Mouse (Mus musculus) midbrain, embryonic 11.5 days (tissue): Measurements from ENCODE around the gene Wnk2. TPM values are rescaled to one million over a fixed set of nuclear protein-coding genes. Genes with fewer than 3 reads are reported as not detected.

Experiments
- ATAC-seq: fragments of 200-750 bp; cut with Nextera tagmentation; 2 replicates; pipeline ENCODE4 v1.8.0; 2017; ENCODE audit warnings: moderate TSS enrichment, moderate library complexity; ENCODE audit not compliant: low FRiP score
- DNase-seq: peaks from one replicate; pipeline ENCODE4 v3.0.0; 2015; ENCODE audit warnings: low spot score; ENCODE audit errors: missing footprints
- H3K27ac ChIP-seq: fragments of 300-500 bp; sonication (generic); 2 replicates; pipeline ENCODE4 v1.5.1; 2014; ENCODE audit warnings: low read depth, low read length
- H3K27me3 ChIP-seq: fragments of 300-500 bp; sonication (generic); 2 replicates; pipeline ENCODE4 v1.6.1; 2014; ENCODE audit warnings: mild to moderate bottlenecking, low read length, moderate library complexity, mixed read lengths; ENCODE audit not compliant: control insufficient read depth, insufficient read depth
- H3K36me3 ChIP-seq: fragments of 300-500 bp; sonication (generic); 2 replicates; pipeline ENCODE4 v1.6.1; 2014; ENCODE audit warnings: mild to moderate bottlenecking, low read length, moderate library complexity, mixed read lengths; ENCODE audit not compliant: control insufficient read depth, insufficient read depth
- H3K4me1 ChIP-seq: fragments of 300-500 bp; sonication (generic); 2 replicates; pipeline ENCODE4 v1.6.1; 2014; ENCODE audit warnings: low read length; ENCODE audit not compliant: control insufficient read depth, insufficient read depth
- H3K4me2 ChIP-seq: fragments of 300-500 bp; sonication (generic); 2 replicates; pipeline ENCODE4 v1.6.1; 2014; ENCODE audit warnings: mild to moderate bottlenecking, moderate library complexity
- H3K4me3 ChIP-seq: fragments of 300-500 bp; sonication (generic); 2 replicates; pipeline ENCODE4 v1.5.1; 2014; ENCODE audit warnings: low read depth, low read length
- H3K9ac ChIP-seq: fragments of 300-500 bp; sonication (generic); 2 replicates; pipeline ENCODE4 v1.6.1; 2014; ENCODE audit warnings: low read length
- H3K9me3 ChIP-seq: fragments of 300-500 bp; sonication (generic); 2 replicates; pipeline ENCODE4 v1.6.1; 2016; ENCODE audit warnings: low read length; ENCODE audit not compliant: control insufficient read depth
- WGBS: fragments of 180-500 bp; shearing (Covaris S2); extraction: QIAGEN DNeasy Blood & Tissue Kit; methylation state at CpG from one replicate; pipeline ENCODE4 v1.1.7; 2014; 5-methylcytosine and 5-hydroxymethylcytosine counted together
- polyA plus RNA-seq: library from polyadenylated mRNA; unstranded; fragments of >200 nt; fragmentation: Nextera tagmentation; extraction: Ambion mirVana; gene quantifications from 2 replicates; pipeline ENCODE4 v1.2.1, GENCODE M21; 2014

Gene Wnk2
- polyA plus RNA-seq, 1 experiment from 2014 or later, result 7.8 TPM

DNA sequence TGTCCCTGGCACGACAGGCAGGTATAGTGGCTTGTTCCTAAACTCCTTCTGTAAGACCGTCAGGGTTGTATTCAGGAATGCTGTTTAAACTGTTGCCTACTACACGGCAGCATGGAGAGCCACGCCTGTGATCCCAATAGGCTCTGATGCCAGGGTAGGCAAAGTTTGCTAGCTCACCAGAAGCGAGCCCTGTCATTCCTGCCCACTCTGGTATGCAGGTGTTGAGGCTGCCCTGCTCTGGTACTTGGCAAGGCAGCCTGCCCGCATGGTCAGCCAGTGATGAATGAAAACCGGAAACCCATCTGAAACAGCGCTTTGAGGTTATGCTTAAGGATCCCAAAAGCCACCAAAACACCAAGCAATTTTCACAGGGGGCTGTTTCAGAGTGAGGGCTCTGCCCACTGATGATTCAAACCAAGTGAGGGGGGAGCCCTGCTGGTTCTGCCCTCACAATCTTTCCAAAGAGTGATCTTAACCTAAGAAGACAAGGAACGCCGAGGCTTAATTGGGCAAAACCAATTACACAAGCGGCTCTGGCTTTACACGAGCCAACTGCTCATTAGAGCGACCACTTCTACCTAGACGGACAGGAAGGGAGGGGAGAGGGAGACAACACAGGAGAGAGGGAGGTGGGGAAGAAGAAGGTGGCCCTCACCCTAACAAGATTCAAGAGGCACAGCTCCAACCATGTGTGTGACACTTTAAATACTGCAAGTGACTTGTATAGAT, 65.5 kb downstream of the Wnk2 start:
- H3K4me3 ChIP-seq, result no peak overlapping the region
- no peaks in the 10 kb centered on the region for H3K9me3 ChIP-seq
- no peaks in the 10 kb centered on the region for H3K4me1 ChIP-seq
- no peak overlapping the region for H3K9ac ChIP-seq
- DNase-seq (no peak), ATAC-seq (no peak)
- H3K4me2 ChIP-seq, result no peak overlapping the region
- no peaks in the 10 kb centered on the region for H3K27me3 ChIP-seq
- WGBS, result 90% methylated on average over 14 of the region's 14 CpGs
- H3K27ac ChIP-seq, result no peak overlapping the region
- no peaks in the 10 kb centered on the region; the same call in 1 of the 2 replicates for H3K36me3 ChIP-seq

DNA sequence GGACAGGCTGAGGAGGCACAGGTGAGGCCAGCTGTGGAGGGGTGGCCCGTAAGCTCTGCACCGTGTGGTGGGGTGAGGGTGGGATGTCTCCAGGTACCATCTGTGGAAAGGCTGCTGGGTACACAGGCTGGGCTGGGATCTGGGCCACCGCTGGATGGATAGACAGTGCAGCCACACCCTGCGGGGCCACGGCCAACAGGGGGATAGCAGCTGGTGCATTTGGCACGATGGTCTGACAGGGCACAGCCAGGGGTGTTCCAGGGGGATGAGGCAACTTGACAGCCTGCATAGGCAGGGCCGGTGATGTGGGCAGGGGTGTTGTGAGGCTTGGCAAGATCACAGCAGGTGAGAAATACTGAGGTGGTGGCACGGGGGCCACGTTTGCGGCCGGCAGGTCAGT, 71.6 kb downstream of the Wnk2 start:
- no peaks in the 10 kb centered on the region for H3K4me1 ChIP-seq
- no peak overlapping the region for H3K27ac ChIP-seq
- H3K27me3 ChIP-seq, result no peaks in the 10 kb centered on the region
- H3K36me3 ChIP-seq, result peaks cover 5% of the 10 kb centered on the region; the same call in 1 of the 2 replicates
- no peak for DNase-seq
- H3K4me2 ChIP-seq, result no peak overlapping the region
- ATAC-seq, result no peak
- no peak overlapping the region for H3K4me3 ChIP-seq
- no peak overlapping the region for H3K9ac ChIP-seq
- no peaks in the 10 kb centered on the region for H3K9me3 ChIP-seq
- WGBS, result 90% methylated on average over 11 of the region's 11 CpGs

DNA sequence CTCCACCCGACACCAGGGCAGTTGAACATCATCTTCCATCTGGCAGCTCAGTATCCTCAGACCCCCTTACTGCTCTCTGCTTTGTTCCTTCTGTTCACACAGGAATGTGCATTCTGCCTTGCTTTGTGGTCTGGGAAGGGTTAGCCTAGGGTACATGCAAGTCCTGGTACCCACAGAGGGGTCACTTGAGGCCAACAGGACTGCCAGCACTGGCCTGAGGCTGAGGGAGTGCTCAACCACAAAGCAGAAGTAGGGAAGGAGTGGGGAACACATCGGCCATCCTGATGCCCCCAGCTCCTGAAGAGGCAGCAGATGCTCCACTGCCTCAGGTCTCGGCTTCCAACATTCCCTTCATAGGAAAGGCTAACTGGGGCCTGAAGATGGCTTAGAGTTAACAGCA, 72.4 kb downstream of the Wnk2 start:
- H3K9ac ChIP-seq, result no peak overlapping the region
- peaks cover 5% of the 10 kb centered on the region; the same call in 1 of the 2 replicates for H3K36me3 ChIP-seq
- no peak for ATAC-seq
- no peak for DNase-seq
- H3K9me3 ChIP-seq, result no peaks in the 10 kb centered on the region
- 85% methylated on average over 3 of the region's 3 CpGs for WGBS
- no peaks in the 10 kb centered on the region for H3K4me1 ChIP-seq
- H3K4me2 ChIP-seq, result no peak overlapping the region
- H3K27ac ChIP-seq, result no peak overlapping the region
- H3K4me3 ChIP-seq, result no peak overlapping the region
- H3K27me3 ChIP-seq, result no peaks in the 10 kb centered on the region

DNA sequence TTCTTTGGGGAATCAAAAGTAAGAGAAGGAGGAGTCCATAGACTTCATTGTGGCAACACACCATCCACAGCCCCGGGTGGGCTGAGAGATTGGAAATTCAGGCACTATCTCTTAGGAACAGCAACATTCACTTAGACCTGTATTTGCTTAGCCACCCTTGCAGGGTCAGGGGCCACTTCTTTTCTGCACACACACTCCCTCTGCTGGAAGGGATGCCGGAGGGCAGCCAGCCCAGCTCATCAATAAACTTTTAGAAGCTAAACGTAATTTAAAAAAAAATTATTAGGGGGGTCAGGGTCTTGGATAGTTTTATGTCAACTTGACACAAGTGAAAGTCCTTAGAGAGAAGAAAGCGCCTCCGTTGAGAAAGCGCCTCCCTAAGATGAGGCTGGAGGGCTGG, 74.5 kb downstream of the Wnk2 start:
- Histone ChIP-seq H3K9me3 (no peaks in the 10 kb centered on the region), H3K27ac (no peak overlapping the region), H3K4me2 (no peak overlapping the region), H3K36me3 (peaks cover 5% of the 10 kb centered on the region; the same call in 1 of the 2 replicates), H3K9ac (no peak overlapping the region), H3K27me3 (no peaks in the 10 kb centered on the region), H3K4me1 (no peaks in the 10 kb centered on the region), H3K4me3 (no peak overlapping the region)
- WGBS, result 83% methylated on average over 6 of the region's 6 CpGs
- ATAC-seq (no peak), DNase-seq (no peak)

DNA sequence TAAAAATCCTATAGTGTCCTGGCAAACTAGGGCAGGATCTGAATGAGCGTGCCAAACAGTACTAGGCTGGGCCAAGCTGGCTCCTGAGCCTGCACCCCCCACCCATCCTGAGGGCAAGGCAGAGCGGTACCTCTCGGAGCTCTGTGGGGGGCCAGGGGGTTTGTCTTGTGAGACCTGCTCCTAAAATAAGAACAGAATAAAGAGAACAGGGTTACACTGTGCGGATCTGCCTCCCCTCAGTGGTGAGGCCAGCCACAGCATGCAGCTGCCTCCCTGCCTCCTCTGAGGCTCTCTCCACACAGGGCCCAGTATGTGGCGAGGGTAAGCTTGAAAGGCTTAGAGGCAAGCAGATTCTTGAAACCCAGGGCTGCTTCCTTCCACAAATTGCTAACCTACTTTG, 76.0 kb downstream of the Wnk2 start:
- H3K4me2 ChIP-seq, result no peak overlapping the region
- no peaks in the 10 kb centered on the region for H3K4me1 ChIP-seq
- peaks cover 10% of the 10 kb centered on the region; the same call in 1 of the 2 replicates for H3K36me3 ChIP-seq
- no peak overlapping the region for H3K9ac ChIP-seq
- WGBS, result 68% methylated on average over 5 of the region's 5 CpGs
- no peak overlapping the region for H3K27ac ChIP-seq
- peak; percentile 41 for DNase-seq
- H3K9me3 ChIP-seq, result no peaks in the 10 kb centered on the region
- no peak overlapping the region for H3K4me3 ChIP-seq
- no peaks in the 10 kb centered on the region for H3K27me3 ChIP-seq
- no peak for ATAC-seq

DNA sequence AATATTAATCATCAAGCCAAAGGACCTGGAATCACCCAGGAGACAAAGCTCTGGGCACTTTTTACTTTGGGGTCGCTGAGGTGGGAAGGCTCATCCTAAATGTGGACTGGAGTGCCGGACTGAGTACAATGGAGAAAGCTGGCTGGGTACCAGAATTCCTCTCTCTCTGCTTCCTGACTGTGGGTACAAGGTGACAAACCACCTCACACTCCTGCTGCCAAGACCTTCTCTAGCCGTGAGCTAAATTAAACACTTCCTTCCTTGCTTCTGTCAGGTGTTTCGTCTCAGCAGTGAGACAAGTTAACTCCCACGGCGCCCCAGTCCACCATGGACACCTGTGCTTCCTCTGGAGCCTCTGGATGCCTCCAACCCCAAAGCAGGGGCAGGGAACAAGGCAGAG, 77.8 kb downstream of the Wnk2 start:
- no peak overlapping the region for H3K27ac ChIP-seq
- H3K9ac ChIP-seq, result no peak overlapping the region
- H3K4me1 ChIP-seq, result no peaks in the 10 kb centered on the region
- no peak for ATAC-seq
- no peak overlapping the region for H3K4me2 ChIP-seq
- H3K36me3 ChIP-seq, result peaks cover 10% of the 10 kb centered on the region; the same call in 1 of the 2 replicates
- no peaks in the 10 kb centered on the region for H3K9me3 ChIP-seq
- no peak for DNase-seq
- 83% methylated on average over 6 of the region's 6 CpGs for WGBS
- no peak overlapping the region for H3K4me3 ChIP-seq
- H3K27me3 ChIP-seq, result no peaks in the 10 kb centered on the region

DNA sequence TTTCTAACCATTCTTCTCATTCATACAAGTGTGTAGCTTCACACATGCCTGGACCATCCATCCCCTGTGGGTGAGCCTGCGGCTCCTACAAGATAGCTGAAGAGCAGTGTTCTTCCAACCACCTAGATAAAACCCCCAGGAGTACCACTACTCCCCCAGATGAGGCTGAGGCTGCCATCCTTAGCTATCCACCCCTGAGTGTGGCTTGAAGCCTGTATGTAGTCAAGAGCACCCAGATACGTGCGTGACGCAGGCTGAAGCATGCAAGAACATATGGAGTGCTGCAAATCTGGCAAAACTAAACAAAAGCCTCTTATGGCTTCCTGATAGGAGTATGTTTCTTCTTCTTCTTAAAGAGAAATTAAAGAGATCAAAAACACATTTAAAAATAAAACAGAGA, 78.4 kb downstream of the Wnk2 start:
- Histone ChIP-seq H3K9ac (no peak overlapping the region), H3K9me3 (no peaks in the 10 kb centered on the region), H3K4me2 (no peak overlapping the region), H3K4me1 (no peaks in the 10 kb centered on the region), H3K27ac (no peak overlapping the region), H3K27me3 (no peaks in the 10 kb centered on the region), H3K4me3 (no peak overlapping the region), H3K36me3 (peaks cover 10% of the 10 kb centered on the region; the same call in 1 of the 2 replicates)
- DNase-seq (no peak), ATAC-seq (no peak)
- 95% methylated on average over 4 of the region's 4 CpGs for WGBS

DNA sequence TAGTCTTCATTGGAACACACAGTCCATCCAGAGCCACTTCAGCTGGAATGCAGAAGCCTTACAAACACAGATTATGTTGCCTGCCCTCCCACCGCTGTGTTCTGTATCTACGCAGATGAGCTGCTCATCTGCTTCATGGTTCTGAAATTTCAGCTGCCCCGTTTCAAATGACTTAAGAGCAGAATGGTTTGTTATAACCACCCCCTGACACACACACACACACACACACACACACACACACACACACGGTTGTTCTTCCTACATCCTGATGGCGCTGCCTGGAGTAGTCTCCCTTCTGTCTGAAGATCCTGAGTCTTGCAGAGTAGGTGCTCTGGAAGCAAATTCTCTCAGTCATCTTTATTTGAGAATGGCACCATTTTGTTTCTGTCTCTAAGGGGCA, 83.6 kb downstream of the Wnk2 start:
- Histone ChIP-seq H3K4me3 (no peak overlapping the region), H3K9ac (no peak overlapping the region), H3K36me3 (peaks cover 7% of the 10 kb centered on the region; the same call in 1 of the 2 replicates), H3K27me3 (no peaks in the 10 kb centered on the region), H3K9me3 (no peaks in the 10 kb centered on the region), H3K4me2 (no peak overlapping the region), H3K4me1 (no peaks in the 10 kb centered on the region), H3K27ac (no peak overlapping the region)
- no peak for DNase-seq
- ATAC-seq, result no peak
- 85% methylated on average over 5 of the region's 5 CpGs for WGBS

DNA sequence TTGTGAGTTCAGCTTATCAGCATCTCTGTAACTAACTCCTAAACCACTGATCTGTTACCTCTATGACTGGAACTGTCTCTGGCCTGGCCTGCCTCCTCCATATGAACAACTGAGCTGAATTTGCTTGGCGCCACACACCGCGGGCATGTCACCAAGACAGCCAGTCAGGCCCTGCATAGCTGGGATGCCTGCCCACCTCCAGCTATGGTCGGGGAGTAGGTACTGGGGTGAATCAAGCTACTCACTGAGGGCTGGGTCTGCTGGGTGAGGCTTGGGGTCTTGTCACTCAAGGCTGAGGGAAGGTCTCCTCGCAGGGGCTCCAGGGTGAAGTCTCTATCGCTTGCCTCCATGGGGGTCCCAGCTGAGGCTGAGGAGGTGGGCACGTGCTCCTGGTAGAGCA, 87.4 kb downstream of the Wnk2 start:
- Histone ChIP-seq H3K9ac (no peak overlapping the region), H3K36me3 (no peaks in the 10 kb centered on the region), H3K27ac (no peak overlapping the region), H3K4me2 (no peak overlapping the region), H3K27me3 (no peaks in the 10 kb centered on the region), H3K9me3 (no peaks in the 10 kb centered on the region), H3K4me1 (no peaks in the 10 kb centered on the region), H3K4me3 (no peak overlapping the region)
- 88% methylated on average over 7 of the region's 7 CpGs for WGBS
- ATAC-seq (no peak), DNase-seq (peak; percentile 69)
